Mouse (Mus musculus) liver, adult 2 months (tissue): ENCODE results near the gene Fam184b.

Experiments
- CTCF ChIP-seq: fragments of 200-500 bp; IDR thresholded peaks from 2 replicates; pipeline ENCODE4 v1.5.1; 2011; ENCODE audit warnings: low read depth, low read length, control low read depth
- POLR2A ChIP-seq: fragments of 200-500 bp; IDR thresholded peaks from 2 replicates; pipeline ENCODE4 v1.6.1; 2011; ENCODE audit warnings: low read length, control low read depth; ENCODE audit not compliant: insufficient read depth; ENCODE audit errors: extremely low read depth

GRCm38 (mm10) chr5:45670280-45670670 lies 30.9 kb upstream of the Fam184b start:
- no peak for TF ChIP-seq POLR2A
- TF ChIP-seq CTCF: no peak
